Mouse (Mus musculus) spleen, adult 2 months (tissue): ENCODE measurements around the gene Lpp. TPM values are rescaled to one million over a fixed set of nuclear protein-coding genes. Genes with fewer than 3 reads are reported as not detected.
"Not testable (repeated sequence)": the region's sequence is repeated elsewhere in the genome, so short reads cannot be mapped to it uniquely, and the experiment has no call there.

Source experiments
- DNase-seq, 2 experiments: peaks; one replicate each; pipeline versions ENCODE4 v3.0.0 to v3.0.0-alpha.2; 2012 to 2021; ENCODE audit warnings: low spot score in 2 of 2, low read depth in 1 of 2
- H3K27ac ChIP-seq: fragments of 200-500 bp; 2 replicates; pipeline ENCODE4 v1.5.1; 2012; ENCODE audit warnings: low read length, inconsistent platforms; ENCODE audit not compliant: insufficient read depth
- H3K27me3 ChIP-seq: fragments of 200-500 bp; 2 replicates; pipeline ENCODE4 v1.6.1; 2012; ENCODE audit warnings: mild to moderate bottlenecking, moderate library complexity, low read length, inconsistent platforms; ENCODE audit not compliant: control insufficient read depth, insufficient read depth
- H3K36me3 ChIP-seq: fragments of 200-500 bp; 2 replicates; pipeline ENCODE4 v1.6.1; 2012; ENCODE audit warnings: mild to moderate bottlenecking, low read length, inconsistent platforms; ENCODE audit not compliant: control insufficient read depth, insufficient read depth
- H3K4me1 ChIP-seq: fragments of 200-500 bp; 2 replicates; pipeline ENCODE4 v1.6.1; 2011; ENCODE audit warnings: inconsistent platforms; ENCODE audit not compliant: control insufficient read depth, insufficient read depth, insufficient read length
- H3K4me3 ChIP-seq: fragments of 200-500 bp; 2 replicates; pipeline ENCODE4 v1.5.1; 2011; ENCODE audit warnings: mild to moderate bottlenecking, inconsistent platforms; ENCODE audit not compliant: insufficient read depth, insufficient read length; ENCODE audit errors: extremely low read depth
- CTCF ChIP-seq: fragments of 200-500 bp; IDR thresholded peaks from 2 replicates; pipeline ENCODE4 v1.5.1; 2011; ENCODE audit warnings: mild to moderate bottlenecking, inconsistent platforms; ENCODE audit not compliant: insufficient read depth, insufficient read length, insufficient replicate concordance; ENCODE audit errors: extremely low read depth
- POLR2A ChIP-seq: fragments of 200-500 bp; IDR thresholded peaks from 2 replicates; pipeline ENCODE4 v1.6.1; 2011; ENCODE audit warnings: low read depth, low read length, inconsistent platforms
- WGBS: fragments of 180-500 bp; shearing (Covaris S2); methylation state at CpG from one replicate; pipeline ENCODE4 v1.1.7; 2018; 5-methylcytosine and 5-hydroxymethylcytosine counted together
- polyA plus RNA-seq: library from polyadenylated mRNA; depleted of rRNA; stranded (reverse); fragments of >200 nt; gene quantifications from 2 replicates; pipeline ENCODE4 v1.2.3, GENCODE M21; 2012

Lpp gene
- polyA plus RNA-seq, 1 experiment: 8.2 TPM

DNA sequence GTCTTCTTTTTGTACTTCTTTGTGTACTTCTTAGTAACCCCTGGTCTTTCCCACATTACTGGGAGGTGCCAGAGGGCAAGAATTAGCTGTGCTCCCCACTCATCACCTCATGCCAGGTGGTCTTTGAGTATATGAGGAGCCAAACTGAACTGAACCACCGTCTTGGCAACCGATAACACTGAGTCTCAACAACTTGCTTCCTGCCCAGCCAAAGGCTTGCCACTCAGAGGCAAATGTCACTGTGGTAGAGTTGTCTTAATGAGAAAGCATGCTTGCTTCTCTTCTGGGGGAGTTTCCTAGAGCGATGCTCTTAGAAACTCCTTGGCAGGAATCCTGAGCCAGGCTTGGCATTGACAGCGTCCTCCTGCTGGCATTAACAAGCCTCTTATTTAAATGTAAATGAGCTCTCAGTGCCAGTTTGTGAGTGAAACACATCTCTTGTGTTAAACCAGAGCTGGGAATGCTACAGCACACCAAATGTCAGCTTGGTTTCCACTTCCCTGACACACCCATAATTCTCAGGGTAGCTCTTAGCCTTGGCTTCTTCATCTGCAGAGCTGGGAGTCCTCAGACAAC lies 623.0 kb downstream of the Lpp start:
- Histone ChIP-seq H3K4me3 (no peak overlapping the region), H3K4me1 (no peaks in the 10 kb centered on the region), H3K27me3 (no peaks in the 10 kb centered on the region), H3K36me3 (no peaks in the 10 kb centered on the region), H3K27ac (no peak overlapping the region)
- no peak for DNase-seq
- WGBS: 91% methylated on average over 4 of the region's 4 CpGs
- TF ChIP-seq CTCF (no peak), POLR2A (no peak)

GRCm38 (mm10) chr16:25017046-25017445 lies 623.7 kb downstream of the Lpp start:
- no peak for DNase-seq
- TF ChIP-seq CTCF (no peak), POLR2A (no peak)

GRCm38 (mm10) chr16:25021743-25022359 lies 628.5 kb downstream of the Lpp start:
- 76% methylated on average over 2 of the region's 2 CpGs for WGBS
- not testable (repeated sequence) for H3K36me3 ChIP-seq, H3K27ac ChIP-seq, H3K4me1 ChIP-seq, H3K27me3 ChIP-seq, DNase-seq, H3K4me3 ChIP-seq

More at GRCm38 (mm10) chr16:25017046-25017445, 623.7 kb downstream of the Lpp start:
- no peak overlapping the region for H3K4me3 ChIP-seq
- H3K4me1 ChIP-seq: no peaks in the 10 kb centered on the region
- H3K27me3 ChIP-seq: no peaks in the 10 kb centered on the region
- H3K36me3 ChIP-seq: no peaks in the 10 kb centered on the region
- H3K27ac ChIP-seq: no peak overlapping the region

GRCm38 (mm10) chr16:25024591-25024990 lies 631.3 kb downstream of the Lpp start:
- WGBS: 14% methylated on average over 3 of the region's 3 CpGs
- Histone ChIP-seq H3K4me3 (no peak overlapping the region), H3K4me1 (peaks cover 5% of the 10 kb centered on the region; the same call in 1 of the 2 replicates), H3K27ac (no peak overlapping the region), H3K36me3 (no peaks in the 10 kb centered on the region), H3K27me3 (no peaks in the 10 kb centered on the region)
- peak in 1 of 2 experiments; percentile 11 for DNase-seq
- TF ChIP-seq POLR2A: no peak
- no peak for TF ChIP-seq CTCF

GRCm38 (mm10) chr16:25026191-25026590 lies 632.9 kb downstream of the Lpp start:
- Histone ChIP-seq H3K27me3 (no peaks in the 10 kb centered on the region), H3K27ac (no peak overlapping the region), H3K4me1 (peaks cover 5% of the 10 kb centered on the region; the same call in 1 of the 2 replicates), H3K4me3 (no peak overlapping the region), H3K36me3 (no peaks in the 10 kb centered on the region)
- 94% methylated on average over 1 of the region's 1 CpGs for WGBS
- DNase-seq: no peak
- no peak for TF ChIP-seq POLR2A
- TF ChIP-seq CTCF: no peak

DNA sequence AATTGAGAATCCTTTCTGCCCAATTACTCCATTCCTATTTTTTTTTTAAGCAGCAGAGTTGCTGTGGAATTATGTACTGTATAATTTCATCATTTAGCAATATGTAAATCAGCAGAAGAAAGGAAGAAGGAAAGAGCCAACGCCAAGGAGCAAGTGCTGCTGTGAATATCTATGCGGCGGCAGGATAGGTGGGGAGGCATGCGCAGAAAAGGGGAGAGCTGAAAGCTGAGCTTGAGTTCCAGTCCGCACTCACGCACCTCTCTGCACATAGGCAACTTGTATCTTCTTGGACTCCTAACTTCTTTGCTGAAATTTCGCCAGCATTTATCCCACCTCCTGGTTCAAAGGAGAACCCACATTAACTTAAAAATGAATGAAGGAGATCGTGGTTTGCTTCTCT lies 636.2 kb downstream of the Lpp start:
- Histone ChIP-seq H3K4me3 (no peak overlapping the region), H3K27ac (no peak overlapping the region), H3K36me3 (no peaks in the 10 kb centered on the region), H3K27me3 (no peaks in the 10 kb centered on the region), H3K4me1 (peaks cover 5% of the 10 kb centered on the region; the same call in 1 of the 2 replicates)
- TF ChIP-seq CTCF: no peak
- no peak for TF ChIP-seq POLR2A
- WGBS: 91% methylated on average over 8 of the region's 8 CpGs
- DNase-seq: no peak

GRCm38 (mm10) chr16:25037361-25037760 lies 644.1 kb downstream of the Lpp start:
- no peak for DNase-seq
- no peak overlapping the region for H3K4me3 ChIP-seq
- TF ChIP-seq CTCF (no peak), POLR2A (no peak)

More at GRCm38 (mm10) chr16:25037361-25037760, 644.1 kb downstream of the Lpp start:
- peaks cover 3% of the 10 kb centered on the region; the same call in 1 of the 2 replicates for H3K4me1 ChIP-seq
- no peak overlapping the region for H3K27ac ChIP-seq
- no peaks in the 10 kb centered on the region for H3K27me3 ChIP-seq
- no peaks in the 10 kb centered on the region for H3K36me3 ChIP-seq
- WGBS: 89% methylated on average over 6 of the region's 6 CpGs
